Mouse (Mus musculus): ENCODE measurements at regions not wholly inside any gene's neighbourhood (a gene's known extent, or its start where the extent isn't known, plus 50 kb on each side); places are given as distances from the start of the nearest gene placed in this dataset.

- no peak for ATAC-seq (ENCODE audit: low FRiP score)
- no peaks in the 10 kb centered on the region for H3K36me3 ChIP-seq
- H3K27me3 ChIP-seq: 0 out of 2 replicates have a peak, but pooled peaks cover 7% of the 10 kb centered on the region
- H3K27ac ChIP-seq: no peak overlapping the region
- H3K4me1 ChIP-seq: peaks cover 3% of the 10 kb centered on the region; the same call in 1 of the 2 replicates
- H3K4me3 ChIP-seq: no peak overlapping the region
- no peak overlapping the region for H3K4me2 ChIP-seq (replicated peaks)
- H3K9ac ChIP-seq: no peak overlapping the region
- no peaks in the 10 kb centered on the region for H3K9me3 ChIP-seq (replicated peaks)
- WGBS: 65% methylated on average over 9 of the region's 9 CpGs
Observed at GRCm38 (mm10) chr4:153905076-153905475, 52.0 kb upstream of the A430005L14Rik start.

- ATAC-seq (ENCODE audit: low FRiP score): no peak
- H3K9ac ChIP-seq: no peak overlapping the region
- 54% methylated on average over 7 of the region's 7 CpGs for WGBS
Observed at GRCm38 (mm10) chr4:153905511-153905910, 51.5 kb upstream of the A430005L14Rik start.

More at GRCm38 (mm10) chr4:153905511-153905910, 51.5 kb upstream of the A430005L14Rik start:
- Histone ChIP-seq H3K27me3 (0 out of 2 replicates have a peak, but pooled peaks cover 7% of the 10 kb centered on the region), H3K4me3 (no peak overlapping the region), H3K4me2 (replicated peaks) (no peak overlapping the region), H3K36me3 (no peaks in the 10 kb centered on the region), H3K27ac (no peak overlapping the region), H3K9me3 (replicated peaks) (no peaks in the 10 kb centered on the region), H3K4me1 (peaks cover 3% of the 10 kb centered on the region; the same call in 1 of the 2 replicates)
